Mouse (Mus musculus) limb, embryonic 15.5 days (tissue): ENCODE results near the gene Ung. TPM values are rescaled to one million over a fixed set of nuclear protein-coding genes. Genes with fewer than 3 reads are reported as not detected.

ENCODE experiments used
- ATAC-seq: fragments of 200-750 bp; cut with Nextera tagmentation; 2 replicates; pipeline ENCODE4 v1.8.0; 2017; ENCODE audit warnings: low read depth, moderate TSS enrichment; ENCODE audit not compliant: insufficient number of reproducible peaks, low FRiP score, low TSS enrichment
- H3K27ac ChIP-seq: fragments of 300-500 bp; sonication (generic); 2 replicates; pipeline ENCODE4 v1.5.1; 2015; ENCODE audit warnings: moderate library complexity, mild to moderate bottlenecking, inconsistent platforms
- H3K27me3 ChIP-seq: fragments of 300-500 bp; sonication (generic); 2 replicates; pipeline ENCODE4 v1.6.1; 2015; ENCODE audit warnings: inconsistent platforms
- H3K36me3 ChIP-seq: fragments of 300-500 bp; sonication (generic); 2 replicates; pipeline ENCODE4 v1.6.1; 2015; ENCODE audit warnings: inconsistent platforms
- H3K4me1 ChIP-seq: fragments of 300-500 bp; sonication (generic); 2 replicates; pipeline ENCODE4 v1.6.1; 2015; ENCODE audit warnings: inconsistent platforms
- H3K4me2 ChIP-seq: fragments of 300-500 bp; sonication (generic); 2 replicates; pipeline ENCODE4 v1.6.1; 2015; ENCODE audit warnings: mild to moderate bottlenecking, inconsistent platforms
- H3K4me3 ChIP-seq: fragments of 300-500 bp; sonication (generic); 2 replicates; pipeline ENCODE4 v1.5.1; 2015; ENCODE audit warnings: mild to moderate bottlenecking, inconsistent platforms
- H3K9ac ChIP-seq: fragments of 300-500 bp; sonication (generic); 2 replicates; pipeline ENCODE4 v1.6.1; 2015; ENCODE audit warnings: inconsistent platforms
- H3K9me3 ChIP-seq: fragments of 300-500 bp; sonication (generic); 2 replicates; pipeline ENCODE4 v1.6.1; 2016; ENCODE audit warnings: inconsistent platforms
- WGBS: fragments of 180-500 bp; shearing (Covaris S2); methylation state at CpG from one replicate; pipeline ENCODE4 v1.1.7; 2015; 5-methylcytosine and 5-hydroxymethylcytosine counted together
- polyA plus RNA-seq: library from polyadenylated mRNA; unstranded; fragments of >200 nt; fragmentation: Nextera tagmentation; extraction: Ambion mirVana; gene quantifications from 2 replicates; pipeline ENCODE4 v1.2.1, GENCODE M21; 2015

Gene Ung
- polyA plus RNA-seq, 1 experiment from 2014 or later, result 38.3 TPM

GRCm38 (mm10) chr5:114115030-114115429, 15.2 kb upstream of the Ung start:
- no peaks in the 10 kb centered on the region for H3K4me1 ChIP-seq
- no peak overlapping the region for H3K4me3 ChIP-seq

GRCm38 (mm10) chr5:114116586-114116985, 13.6 kb upstream of the Ung start:
- no peaks in the 10 kb centered on the region for H3K27me3 ChIP-seq
- peaks cover 90% of the 10 kb centered on the region for H3K36me3 ChIP-seq
- H3K4me3 ChIP-seq, result no peak overlapping the region
- WGBS, result 81% methylated on average over 7 of the region's 7 CpGs
- no peak for ATAC-seq
- H3K27ac ChIP-seq, result no peak overlapping the region
- H3K4me1 ChIP-seq, result no peaks in the 10 kb centered on the region
- no peaks in the 10 kb centered on the region for H3K9me3 ChIP-seq
- no peak overlapping the region for H3K9ac ChIP-seq
- H3K4me2 ChIP-seq, result no peak overlapping the region

More at GRCm38 (mm10) chr5:114115030-114115429, 15.2 kb upstream of the Ung start:
- WGBS, result 87% methylated on average over 5 of the region's 5 CpGs
- Histone ChIP-seq H3K36me3 (peaks cover 90% of the 10 kb centered on the region), H3K27me3 (no peaks in the 10 kb centered on the region), H3K27ac (no peak overlapping the region), H3K9me3 (no peaks in the 10 kb centered on the region), H3K9ac (no peak overlapping the region), H3K4me2 (no peak overlapping the region)
- ATAC-seq, result no peak

GRCm38 (mm10) chr5:114119806-114120205, 10.4 kb upstream of the Ung start:
- Histone ChIP-seq H3K9ac (no peak overlapping the region), H3K9me3 (no peaks in the 10 kb centered on the region), H3K4me3 (no peak overlapping the region), H3K4me1 (no peaks in the 10 kb centered on the region), H3K4me2 (no peak overlapping the region), H3K36me3 (peaks cover 89% of the 10 kb centered on the region), H3K27me3 (no peaks in the 10 kb centered on the region), H3K27ac (no peak overlapping the region)
- no peak for ATAC-seq
- WGBS, result 66% methylated on average over 4 of the region's 4 CpGs

- Histone ChIP-seq H3K4me1 (peaks cover 10% of the 10 kb centered on the region; the same call in 1 of the 2 replicates), H3K27me3 (no peaks in the 10 kb centered on the region), H3K4me3 (no peak overlapping the region), H3K36me3 (peaks cover 46% of the 10 kb centered on the region), H3K27ac (no peak overlapping the region), H3K9ac (no peak overlapping the region), H3K4me2 (no peak overlapping the region), H3K9me3 (no peaks in the 10 kb centered on the region)
- WGBS, result 94% methylated on average over 3 of the region's 3 CpGs
- no peak for ATAC-seq
Measured at GRCm38 (mm10) chr5:114126008-114126407, 4.2 kb upstream of the Ung start.

- Histone ChIP-seq H3K9me3 (no peaks in the 10 kb centered on the region), H3K27ac (0 out of 2 replicates have a peak overlapping the region, but pooled peaks have one; percentile 91), H3K27me3 (no peaks in the 10 kb centered on the region), H3K9ac (no peak overlapping the region), H3K36me3 (peaks cover 39% of the 10 kb centered on the region), H3K4me2 (peak overlapping the region; percentile 94; the same call in 1 of the 2 replicates), H3K4me3 (peak overlapping the region; percentile 70; the same call in 1 of the 2 replicates), H3K4me1 (peaks cover 15% of the 10 kb centered on the region)
- 87% methylated on average over 7 of the region's 7 CpGs for WGBS
- ATAC-seq, result no peak
Measured at GRCm38 (mm10) chr5:114126499-114127244, 3.5 kb upstream of the Ung start.

GRCm38 (mm10) chr5:114127374-114128349, 2.5 kb upstream of the Ung start, which contains the start of gene Alkbh2:
Gene Alkbh2, minus strand, starts transcription at chr5:114128218.
- no peak; the same call in 1 of the 2 replicates for ATAC-seq
- Histone ChIP-seq H3K36me3 (peaks cover 29% of the 10 kb centered on the region), H3K4me3 (peak within 1 kb of the TSS; percentile 70), H3K9me3 (no peaks in the 10 kb centered on the region), H3K4me1 (peaks cover 24% of the 10 kb centered on the region), H3K4me2 (peak within 1 kb of the TSS; percentile 94), H3K9ac (peak within 1 kb of the TSS; percentile 50), H3K27me3 (no peaks in the 10 kb centered on the region), H3K27ac (peak within 1 kb of the TSS; percentile 91)
- WGBS, result 1% methylated on average over 68 of the region's 69 CpGs

GRCm38 (mm10) chr5:114129550-114130210, 506 bp upstream of the Ung start:
- Histone ChIP-seq H3K9ac (0 out of 2 replicates have a peak overlapping the region, but pooled peaks have one; percentile 54), H3K27me3 (no peaks in the 10 kb centered on the region)
- WGBS, result 74% methylated on average over 15 of the region's 15 CpGs

GRCm38 (mm10) chr5:114130698-114131520, 723 bp downstream of the Ung start:
- no peaks in the 10 kb centered on the region for H3K27me3 ChIP-seq
- peaks cover 31% of the 10 kb centered on the region for H3K4me1 ChIP-seq
- under 1% methylated on average over 87 of the region's 87 CpGs for WGBS
- peak; percentile 97 for ATAC-seq
- no peaks in the 10 kb centered on the region for H3K9me3 ChIP-seq
- peak overlapping the region; percentile 99 for H3K4me2 ChIP-seq
- peak overlapping the region; percentile 54 for H3K9ac ChIP-seq
- H3K27ac ChIP-seq, result peak overlapping the region; percentile 76
- H3K36me3 ChIP-seq, result 0 out of 2 replicates have a peak, but pooled peaks cover under 1% of the 10 kb centered on the region
- peak overlapping the region; percentile 83 for H3K4me3 ChIP-seq

More at GRCm38 (mm10) chr5:114129550-114130210, 506 bp upstream of the Ung start:
- H3K4me3 ChIP-seq, result peak overlapping the region; percentile 83
- no peaks in the 10 kb centered on the region for H3K9me3 ChIP-seq
- ATAC-seq, result no peak
- H3K27ac ChIP-seq, result no peak overlapping the region
- peaks cover 11% of the 10 kb centered on the region for H3K36me3 ChIP-seq
- H3K4me2 ChIP-seq, result peak overlapping the region; percentile 99
- H3K4me1 ChIP-seq, result peaks cover 31% of the 10 kb centered on the region

GRCm38 (mm10) chr5:114131521-114131840, 1.3 kb downstream of the Ung start:
- Histone ChIP-seq H3K4me2 (peak overlapping the region; percentile 99), H3K36me3 (no peaks in the 10 kb centered on the region), H3K9ac (peak overlapping the region; percentile 46), H3K4me3 (peak overlapping the region; percentile 83), H3K27ac (peak overlapping the region; percentile 76), H3K27me3 (no peaks in the 10 kb centered on the region), H3K9me3 (no peaks in the 10 kb centered on the region), H3K4me1 (peaks cover 31% of the 10 kb centered on the region)
- WGBS, result 0% methylated on average over 15 of the region's 15 CpGs
- no peak for ATAC-seq

GRCm38 (mm10) chr5:114132841-114133240, 2.7 kb downstream of the Ung start:
- no peaks in the 10 kb centered on the region for H3K27me3 ChIP-seq
- peaks cover 34% of the 10 kb centered on the region for H3K4me1 ChIP-seq
- no peak overlapping the region for H3K4me3 ChIP-seq
- ATAC-seq, result no peak
- H3K27ac ChIP-seq, result no peak overlapping the region
- 86% methylated on average over 6 of the region's 6 CpGs for WGBS
- no peak overlapping the region for H3K9ac ChIP-seq
- H3K4me2 ChIP-seq, result no peak overlapping the region
- no peaks in the 10 kb centered on the region for H3K36me3 ChIP-seq
- H3K9me3 ChIP-seq, result no peaks in the 10 kb centered on the region
